Mouse (Mus musculus) retina, embryonic 14.5 days (tissue): ENCODE data around the gene Pak6.
A peak's percentile ranks its signal among the peaks of the same experiment; 100 is the strongest.

ENCODE experiments used
- DNase-seq: peaks from one replicate; pipeline ENCODE4 v3.0.0-alpha.2; 2015; ENCODE audit warnings: low spot score

Gene Pak6

DNA sequence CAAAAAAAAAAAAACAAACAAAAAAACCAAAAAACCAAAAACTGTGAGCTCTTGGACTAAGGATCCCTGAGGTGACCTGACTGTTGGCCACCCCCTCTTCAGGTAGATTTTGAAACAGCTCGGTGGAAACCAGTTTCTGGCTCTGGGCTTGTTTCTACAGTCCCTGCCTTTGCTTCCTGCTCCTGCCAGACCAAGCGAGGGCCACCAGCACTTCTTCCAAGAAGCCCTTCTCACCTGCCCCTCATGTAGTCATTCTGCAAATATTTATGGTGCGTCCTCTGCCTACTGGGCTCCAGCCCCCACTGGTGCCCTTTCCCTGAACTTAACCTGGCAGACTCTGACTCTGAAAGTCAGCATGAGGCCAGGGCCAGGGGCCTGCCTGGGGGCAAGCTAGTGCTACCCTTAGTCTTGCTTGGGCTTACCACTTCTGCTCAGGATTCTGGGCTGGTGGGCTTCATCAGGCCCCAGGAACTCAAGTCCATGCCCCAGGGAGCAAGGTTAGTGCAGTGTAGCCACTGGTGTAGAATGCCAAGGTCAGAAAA lies 1.9 kb downstream of the Pak6 start:
- no peak for DNase-seq

DNA sequence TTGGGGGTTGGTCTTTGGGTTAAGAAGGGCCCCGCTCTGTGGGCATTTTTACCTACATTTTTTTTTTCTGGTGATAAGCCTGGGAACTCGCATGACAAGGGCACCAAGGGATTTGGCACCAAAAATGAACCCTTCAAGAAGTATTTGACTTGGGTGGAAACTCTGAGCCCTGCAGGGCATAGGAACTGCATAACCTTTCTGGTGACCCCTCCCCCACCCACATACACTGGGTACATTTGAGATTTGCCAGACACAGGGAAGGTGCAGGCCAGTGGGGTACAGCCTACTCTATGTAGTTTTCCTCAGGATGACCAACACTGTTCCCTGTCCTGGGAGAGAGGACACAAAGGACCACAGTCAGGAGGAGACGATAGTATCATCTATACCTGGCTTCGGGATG lies 2.5 kb downstream of the Pak6 start:
- DNase-seq, result no peak

DNA sequence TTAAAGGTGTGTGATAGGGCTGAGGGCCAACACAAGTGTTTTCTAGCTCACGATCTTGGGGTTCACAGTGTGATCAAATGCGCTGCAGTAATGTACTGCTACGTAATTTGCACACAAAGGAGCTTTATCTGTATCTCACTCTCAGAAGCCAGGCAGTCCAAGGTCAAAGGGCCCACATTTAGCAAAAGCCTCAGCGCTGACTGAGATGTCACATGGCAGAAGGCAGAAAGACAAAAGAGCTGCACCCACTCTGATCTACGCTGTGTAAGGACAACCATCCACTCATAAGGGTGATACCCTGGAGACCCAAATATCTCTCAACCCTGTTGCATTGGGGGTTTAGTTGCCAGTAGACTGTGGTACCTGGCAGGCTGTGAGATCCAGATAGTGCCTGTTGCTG lies 4.1 kb downstream of the Pak6 start:
- no peak for DNase-seq

DNA sequence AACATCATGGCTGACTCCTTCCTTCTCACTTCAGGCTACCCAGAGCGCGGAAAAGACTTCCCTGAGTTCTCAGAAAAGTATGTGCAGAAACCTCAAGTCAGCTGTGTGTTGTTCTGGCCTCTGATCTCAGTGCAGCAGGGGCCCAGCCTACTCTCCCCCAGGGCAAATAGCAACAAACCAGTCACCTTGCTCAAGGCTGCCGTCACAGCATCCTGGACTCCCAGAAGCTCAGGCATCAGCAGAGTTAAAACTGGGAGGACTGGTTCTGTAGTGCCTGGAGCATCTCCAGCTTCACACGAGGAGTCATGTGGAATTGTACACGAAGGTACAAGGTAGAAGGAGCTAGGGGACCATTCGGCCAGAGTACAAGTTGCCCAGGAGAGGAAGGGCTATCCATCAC lies 6.1 kb downstream of the Pak6 start:
- DNase-seq, result no peak

DNA sequence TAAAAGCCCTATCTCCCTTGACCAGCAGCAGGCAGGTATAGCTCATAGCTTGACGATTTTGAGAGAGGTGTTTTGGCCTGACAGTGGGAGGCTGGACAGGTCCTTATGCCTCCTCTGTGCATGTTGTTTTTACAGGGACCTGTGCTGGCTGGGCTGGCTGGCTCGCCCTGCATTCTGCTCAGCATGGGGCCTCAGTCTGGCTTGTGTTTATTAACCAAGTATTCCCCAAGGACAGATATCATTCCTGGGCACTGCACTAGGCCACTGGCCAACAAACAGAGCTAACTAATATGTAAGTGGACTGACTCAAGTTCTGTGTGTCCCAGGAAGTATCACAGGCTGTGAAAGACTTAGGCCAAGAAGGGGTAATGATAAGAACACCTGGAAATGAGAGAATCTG lies 6.7 kb downstream of the Pak6 start:
- no peak for DNase-seq

DNA sequence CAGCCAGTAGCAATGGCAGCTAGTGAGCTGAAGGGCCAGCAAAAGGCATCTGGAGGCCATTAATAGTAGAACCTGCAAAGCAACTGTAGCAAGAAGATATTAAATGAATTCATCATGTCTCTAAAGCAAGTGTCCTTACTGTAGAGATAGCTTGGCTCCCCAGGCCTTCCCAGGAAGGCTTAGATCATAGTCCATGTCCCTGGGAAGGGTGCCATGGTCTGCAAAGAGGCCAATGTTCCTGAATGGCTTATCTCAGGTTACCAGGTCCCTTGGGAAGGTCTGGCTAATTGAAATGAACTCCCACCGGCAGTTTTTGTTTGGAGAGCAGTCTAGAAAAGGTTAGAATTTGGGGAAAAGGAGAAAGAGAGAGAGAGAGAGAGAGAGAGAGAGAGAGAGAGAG lies 8.6 kb downstream of the Pak6 start:
- no peak for DNase-seq

DNA sequence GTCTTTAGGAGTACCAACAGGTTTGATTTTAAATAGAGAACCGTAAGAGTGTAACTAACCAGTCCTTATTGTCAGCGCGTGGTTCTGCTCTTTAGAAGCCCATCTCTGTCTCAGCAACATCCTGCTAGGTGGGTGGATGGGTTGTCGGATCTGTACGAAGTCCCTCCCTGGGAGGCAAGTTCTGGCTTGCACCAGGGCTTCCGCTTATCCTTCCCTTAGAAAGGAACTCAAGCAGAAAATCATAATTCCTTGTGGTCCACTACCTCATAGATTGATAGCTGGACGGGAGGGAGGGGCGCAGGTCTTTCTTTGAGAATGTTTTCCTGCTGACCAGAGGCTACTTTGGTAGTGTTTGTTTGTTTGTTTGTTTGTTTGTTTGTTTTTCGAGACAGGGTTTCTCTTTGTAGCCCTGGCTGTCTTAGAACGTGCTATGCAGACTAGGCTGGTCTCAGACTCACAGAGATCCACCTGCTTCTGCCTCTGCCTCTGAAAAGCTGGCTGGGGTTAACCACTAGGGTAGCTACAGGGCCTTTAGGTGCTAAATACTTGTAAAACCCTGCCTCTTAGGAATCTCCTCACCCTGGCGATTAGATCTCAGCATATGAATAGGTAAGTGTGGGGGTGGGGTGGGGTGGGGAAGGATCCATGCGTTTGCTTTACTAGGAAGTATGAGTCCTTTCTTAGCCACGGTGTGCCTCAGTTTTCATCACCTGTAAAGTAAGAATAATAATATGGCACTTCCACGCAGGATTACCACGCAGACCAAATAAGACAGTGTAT lies 10.8 kb downstream of the Pak6 start:
- DNase-seq, result peak; percentile 70

DNA sequence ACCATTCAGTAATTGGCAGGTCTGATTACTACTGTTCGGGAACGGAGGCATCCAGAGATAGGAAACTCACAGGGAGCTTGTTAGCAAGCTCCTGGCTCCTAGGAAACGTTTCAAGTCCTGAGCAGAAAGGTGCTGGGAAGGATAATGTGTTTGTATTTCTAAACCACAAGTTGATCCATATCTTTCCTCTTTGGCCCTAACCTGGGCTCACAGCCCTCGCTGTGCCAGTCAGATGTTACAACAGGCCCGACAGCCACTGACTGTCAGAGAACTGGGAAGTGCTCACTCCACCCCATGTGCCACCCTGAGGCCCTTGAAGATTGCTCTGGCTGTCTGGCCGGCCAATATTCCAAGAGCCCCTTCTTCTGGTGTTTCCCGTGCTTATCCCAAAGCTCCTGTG lies 11.4 kb downstream of the Pak6 start:
- DNase-seq, result no peak

DNA sequence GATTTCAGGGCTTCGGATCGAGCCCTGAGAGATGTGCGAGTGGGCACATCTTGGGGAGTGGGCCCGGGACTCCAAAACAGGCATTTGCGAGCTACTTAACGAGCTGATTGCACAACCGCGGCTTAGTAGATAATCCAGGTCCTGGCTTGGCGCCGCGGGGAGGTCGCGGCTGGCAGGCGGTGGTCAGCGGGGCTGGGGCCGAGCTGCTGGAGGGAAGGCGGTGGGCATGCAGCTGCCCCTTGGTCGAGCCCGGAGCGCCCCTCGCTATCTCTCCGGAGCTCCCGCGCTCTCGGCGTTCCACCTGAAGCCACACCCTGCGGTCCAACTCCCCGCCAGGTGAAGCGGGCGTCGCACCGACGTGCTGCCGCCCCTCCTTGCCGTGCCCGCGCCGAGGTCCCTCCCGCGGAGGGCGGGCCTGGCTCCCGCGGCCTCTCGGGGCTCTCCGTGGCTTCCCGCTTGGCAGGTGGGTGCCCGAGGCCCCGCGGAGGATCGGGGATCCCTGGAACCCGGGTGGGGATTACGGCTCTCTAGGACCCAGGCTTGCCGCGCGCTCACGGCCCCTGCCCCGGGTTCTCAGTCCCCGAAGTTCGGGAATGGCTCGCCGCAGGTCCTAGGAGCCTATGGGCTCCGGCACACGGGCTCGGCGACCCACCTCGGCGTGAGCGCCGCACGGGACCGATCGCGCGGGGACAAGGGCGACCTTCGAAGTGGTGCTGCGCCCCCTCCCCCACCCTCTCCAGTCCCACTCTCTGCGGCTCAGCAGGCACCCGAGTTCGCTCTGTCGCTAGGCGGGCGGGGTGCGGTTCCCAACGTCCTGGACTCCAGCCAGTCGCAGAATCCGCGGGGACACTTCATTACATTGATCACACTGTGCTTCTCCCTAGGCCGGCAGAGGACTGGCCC lies 14.0 kb downstream of the Pak6 start:
- peak; percentile 29 for DNase-seq

DNA sequence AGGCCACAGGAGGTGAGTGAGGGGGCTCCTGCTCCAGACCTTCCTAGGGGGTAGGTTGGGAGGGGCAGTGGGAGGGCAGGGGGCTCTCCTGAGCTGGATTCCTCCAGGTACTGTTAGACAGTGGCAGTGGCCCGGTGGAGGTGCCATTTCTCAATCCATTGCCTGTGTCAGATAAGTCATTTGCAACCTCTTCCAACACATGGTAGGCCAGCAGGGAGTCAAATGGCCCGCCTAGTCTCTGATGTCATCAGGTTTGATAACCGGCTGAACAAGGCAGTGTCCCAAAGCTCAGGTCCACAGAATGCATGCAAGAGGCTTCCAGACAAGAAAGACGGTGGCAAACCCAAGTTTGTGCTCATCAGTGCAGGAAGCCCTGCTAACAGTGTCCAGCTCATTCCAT lies 14.7 kb downstream of the Pak6 start:
- peak; percentile 24 for DNase-seq

DNA sequence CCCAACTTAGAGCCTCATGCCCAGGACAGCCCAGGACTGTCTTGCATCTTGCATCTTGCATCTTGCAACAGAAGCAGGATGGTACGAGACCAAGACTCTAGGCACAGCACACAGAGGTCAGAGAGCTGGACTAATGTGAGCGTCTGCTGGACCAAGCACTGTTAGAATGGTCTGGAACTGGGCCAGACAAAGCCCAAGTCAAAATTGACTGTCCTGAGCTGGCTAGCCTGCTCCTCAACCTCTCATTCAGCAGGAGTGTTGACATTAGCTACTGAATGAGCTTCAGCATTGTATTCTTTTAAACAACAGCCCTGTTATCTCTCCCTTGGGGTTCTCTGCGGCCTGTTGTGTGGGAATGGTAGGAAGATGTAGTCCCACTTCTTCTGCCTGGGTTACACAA lies 16.5 kb downstream of the Pak6 start:
- no peak for DNase-seq

DNA sequence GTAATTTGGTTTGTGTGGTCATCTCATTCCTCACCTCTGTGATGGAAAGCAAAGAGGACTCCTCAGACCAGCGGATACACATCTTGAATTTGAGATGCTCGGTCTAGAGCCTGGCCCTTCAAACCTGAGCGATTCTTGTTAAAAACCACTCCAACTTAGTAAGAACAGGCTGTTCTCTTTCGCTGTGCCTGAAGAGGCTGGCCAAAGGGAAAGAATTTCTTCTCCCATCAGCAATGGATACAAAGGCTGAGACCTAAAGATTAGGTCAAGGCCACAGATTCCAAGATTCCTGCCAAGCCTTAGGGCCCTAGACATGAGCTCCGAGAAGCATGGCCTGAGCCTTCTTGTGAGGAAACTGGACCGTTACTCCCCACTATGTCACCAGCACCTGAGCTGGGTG lies 17.8 kb downstream of the Pak6 start:
- no peak for DNase-seq

DNA sequence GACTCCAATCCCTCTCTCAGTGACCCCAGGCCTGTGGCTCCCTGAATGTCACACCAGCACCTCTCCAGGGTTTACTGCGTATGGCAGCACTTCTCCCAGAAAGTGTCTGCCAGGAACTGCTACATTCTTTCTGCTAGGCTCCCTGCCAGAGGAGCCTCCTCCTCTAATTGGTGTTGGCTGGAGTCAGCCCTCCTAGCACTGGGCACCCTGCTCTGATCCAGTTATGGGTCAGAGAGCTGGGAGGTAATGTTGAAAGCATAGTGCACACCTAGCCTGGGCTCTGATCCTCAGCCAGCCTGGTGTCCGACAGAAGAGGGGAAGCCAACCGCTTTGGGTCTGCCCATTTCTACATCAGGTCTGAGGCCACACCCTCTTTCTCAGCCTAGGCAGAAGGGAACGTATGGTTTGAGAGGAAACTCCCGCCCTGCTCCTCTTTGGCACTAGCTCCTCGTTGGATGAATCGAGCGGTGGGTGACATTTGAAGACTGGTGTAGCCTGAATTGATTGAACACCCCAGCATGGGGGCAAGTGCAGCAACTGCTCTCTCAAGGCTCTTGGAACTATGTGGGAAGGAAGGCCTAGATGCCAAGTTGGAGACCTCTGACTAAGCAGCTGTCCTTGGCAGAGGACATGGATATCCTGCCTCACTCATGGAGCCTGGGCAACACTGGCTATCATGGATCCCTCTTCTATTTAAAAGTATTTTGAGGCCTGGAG lies 19.6 kb downstream of the Pak6 start:
- DNase-seq, result no peak

DNA sequence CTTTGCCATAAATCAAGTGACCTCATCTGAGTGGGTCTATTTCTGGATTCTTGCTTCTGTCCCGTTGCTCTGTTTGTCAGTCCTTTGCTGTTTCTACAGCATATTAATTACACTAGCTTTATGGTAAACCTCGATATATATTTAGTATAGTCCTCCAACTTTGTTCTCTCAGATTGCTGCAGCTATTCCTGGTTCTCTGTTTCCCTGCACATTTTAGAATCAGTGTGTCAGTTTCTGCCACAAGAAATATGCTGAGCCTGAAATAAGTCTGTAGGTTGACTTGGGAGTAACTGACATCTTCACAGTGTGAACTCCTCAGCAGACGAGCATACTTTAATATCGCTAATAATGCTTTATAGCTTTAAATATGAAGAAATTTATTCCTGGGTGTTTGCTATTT lies 22.0 kb downstream of the Pak6 start:
- DNase-seq, result no peak

DNA sequence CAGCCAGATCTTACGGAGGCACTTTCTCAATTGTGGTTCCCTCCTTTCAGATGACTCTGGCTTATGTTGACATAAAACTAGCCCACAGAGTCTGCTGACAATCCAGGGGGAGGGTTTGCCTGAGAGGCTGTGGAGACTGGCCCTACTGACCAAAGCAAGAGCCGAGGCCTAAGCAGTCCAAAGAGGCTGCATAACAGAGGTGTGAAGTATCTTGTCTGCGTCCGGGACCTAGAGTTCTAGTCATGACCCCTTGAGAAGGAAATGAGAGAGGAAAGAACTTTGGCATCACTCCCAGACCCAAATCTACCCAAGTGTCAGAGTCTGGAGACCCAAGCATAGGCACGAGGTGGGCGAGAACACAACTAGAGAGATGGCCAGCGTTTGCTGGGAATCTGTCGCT lies 23.6 kb downstream of the Pak6 start:
- DNase-seq, result no peak

DNA sequence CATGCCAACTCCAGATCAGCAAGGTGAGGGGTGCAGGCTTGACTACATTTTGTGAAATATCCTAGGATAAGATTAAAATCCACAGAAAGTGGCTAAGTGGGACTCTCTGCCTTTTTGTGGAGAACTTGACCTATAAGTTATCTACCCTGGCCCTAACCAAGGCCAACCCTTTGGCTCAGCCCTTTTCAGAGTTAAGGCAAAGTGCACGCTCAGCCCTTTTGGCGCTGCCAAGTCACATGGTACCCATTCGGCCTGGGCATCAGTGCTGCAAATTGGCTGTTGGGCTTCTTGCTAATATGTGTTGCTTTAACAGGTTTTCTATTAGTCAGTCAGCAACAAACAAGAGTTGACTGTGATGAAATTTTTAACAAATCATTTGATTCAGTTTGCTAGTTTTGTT lies 24.7 kb downstream of the Pak6 start:
- DNase-seq, result no peak

DNA sequence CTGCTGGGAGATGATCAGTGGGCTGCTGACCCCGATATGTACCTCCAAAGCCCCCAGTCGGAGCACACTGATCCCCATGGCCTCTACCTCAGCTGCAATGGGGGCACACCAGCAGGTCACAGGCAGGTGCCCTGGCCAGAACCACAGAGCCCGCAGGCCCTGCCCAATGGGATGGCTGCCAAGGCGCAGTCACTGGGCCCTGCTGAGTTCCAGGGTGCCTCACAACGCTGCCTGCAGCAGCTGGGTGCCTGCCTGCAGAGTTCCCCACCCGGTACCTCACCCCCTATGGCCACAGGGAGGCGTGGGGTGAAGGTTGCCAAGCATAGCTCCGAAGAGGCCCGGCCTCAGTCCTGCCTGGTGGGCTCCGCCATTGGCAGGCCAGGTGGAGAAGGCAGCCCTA lies 26.8 kb downstream of the Pak6 start:
- DNase-seq, result no peak

DNA sequence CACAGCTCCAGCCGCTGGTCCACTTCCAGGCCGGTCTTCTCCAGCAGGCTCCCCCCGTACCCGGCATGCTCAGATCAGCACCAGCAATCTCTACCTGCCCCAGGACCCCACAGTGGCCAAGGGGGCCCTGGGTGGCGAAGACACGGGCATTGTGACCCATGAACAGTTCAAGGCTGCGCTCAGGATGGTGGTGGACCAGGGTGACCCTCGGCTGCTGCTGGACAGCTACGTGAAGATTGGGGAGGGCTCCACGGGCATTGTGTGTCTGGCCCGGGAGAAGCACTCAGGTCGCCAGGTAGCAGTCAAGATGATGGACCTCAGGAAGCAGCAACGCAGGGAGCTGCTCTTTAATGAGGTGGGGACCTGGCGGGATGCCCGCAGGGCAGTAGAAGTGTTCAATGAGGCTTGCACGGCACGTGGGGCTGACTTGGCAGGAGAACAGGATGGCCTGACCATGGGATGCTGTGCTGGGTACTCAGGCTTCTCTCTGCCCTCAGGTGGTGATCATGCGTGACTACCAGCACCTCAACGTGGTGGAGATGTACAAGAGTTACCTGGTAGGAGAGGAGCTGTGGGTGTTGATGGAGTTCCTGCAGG lies 30.4 kb downstream of the Pak6 start:
- DNase-seq, result no peak

DNA sequence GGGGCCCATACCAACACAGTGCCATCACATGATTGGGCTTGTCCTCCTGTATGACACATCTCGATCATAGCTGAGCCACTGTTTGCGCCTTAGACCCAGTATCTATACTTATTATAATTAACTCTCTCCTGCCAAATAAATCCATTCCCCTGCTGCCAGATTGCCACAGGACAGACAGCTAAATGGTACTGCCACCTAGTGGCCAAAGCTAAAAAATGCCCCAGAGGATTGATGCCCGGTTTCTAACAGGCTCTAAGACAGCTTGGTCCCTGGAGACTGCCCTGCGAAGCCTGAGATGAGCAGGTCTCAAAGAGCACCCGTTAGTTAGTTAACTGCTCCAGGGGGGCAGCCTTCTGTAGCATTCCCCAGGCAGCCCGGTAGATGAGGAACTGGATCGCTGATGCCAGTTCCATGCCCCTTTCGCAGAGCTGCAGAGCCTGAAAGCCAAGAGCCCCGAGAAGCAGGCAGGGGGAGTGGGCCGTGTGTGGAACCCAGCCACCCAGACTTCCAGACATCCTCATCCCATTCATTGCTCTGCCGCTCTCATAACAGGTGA lies 32.7 kb downstream of the Pak6 start:
- peak; percentile 94 for DNase-seq

DNA sequence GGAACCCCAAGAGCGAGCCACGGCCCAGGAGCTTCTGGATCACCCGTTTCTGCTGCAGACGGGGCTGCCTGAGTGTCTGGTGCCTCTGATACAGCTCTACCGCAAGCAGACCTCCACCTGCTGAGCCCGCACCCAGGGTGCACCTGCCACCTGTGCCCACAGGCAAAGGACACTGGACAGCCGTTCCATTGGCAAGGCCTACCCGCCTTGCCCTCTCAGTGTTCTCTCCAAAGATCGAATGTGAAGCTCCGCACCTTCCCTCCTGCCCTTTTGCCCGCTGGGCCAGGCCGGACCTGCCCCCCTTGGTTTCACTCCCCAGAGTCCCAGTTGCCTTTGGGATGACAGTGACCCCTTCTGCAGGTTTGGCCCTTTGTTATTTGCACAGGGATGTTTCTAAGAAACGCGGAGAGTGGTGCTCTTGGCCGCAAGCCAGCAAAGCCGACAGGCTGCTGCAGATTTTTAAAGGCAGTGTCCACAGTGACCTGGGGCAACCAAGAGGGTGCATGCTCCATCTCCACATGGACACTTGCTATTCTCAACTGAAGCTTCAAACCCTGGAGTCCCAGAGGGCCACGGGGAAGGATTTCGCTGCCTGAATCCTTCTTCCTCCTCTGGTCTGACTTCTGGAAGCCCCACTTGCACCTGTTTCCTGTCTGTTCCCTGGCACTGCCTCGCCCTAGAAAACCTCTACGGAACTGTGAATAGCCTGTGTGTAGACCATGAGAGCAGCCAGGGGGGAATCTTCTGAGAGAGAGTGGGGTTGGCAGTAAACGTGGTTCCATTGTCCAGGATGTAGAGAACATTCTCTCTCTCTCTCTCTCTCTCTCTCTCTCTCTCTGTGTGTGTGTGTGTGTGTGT lies 33.6 kb downstream of the Pak6 start:
- DNase-seq, result no peak
